Mouse (Mus musculus) adrenal gland, postnatal 14 days (tissue): Measurements from ENCODE around the gene Cfp. TPM values are rescaled to one million over a fixed set of nuclear protein-coding genes. Genes with fewer than 3 reads are reported as not detected.

Source experiments
- DNase-seq: peaks from one replicate; pipeline ENCODE4 v3.0.0; 2021; ENCODE audit warnings: mixed read lengths
- long read RNA-seq, 2 experiments: library from polyadenylated mRNA; stranded (forward); transcript quantifications; one replicate each; pipeline ENCODE4 v2.0.0; 2021
- total RNA-seq: library from RNA; stranded (reverse); gene quantifications from 2 replicates; pipeline ENCODE4 v1.2.3, GENCODE M21; 2021

The Cfp gene
- 15.1 and 20.4 TPM in 2 replicates for total RNA-seq
- long read RNA-seq, experiment 1, transcript Cfp-201 (9 exons, 1,636 nt): major isoform, 7 of 9 reads
- long read RNA-seq, experiment 1, partial matches to known transcripts: 0 of 9 reads
- long read RNA-seq, experiment 1, other reads (novel, unspliced or antisense): 2 of 9 reads
- long read RNA-seq, experiment 2, partial matches to known transcripts: 4 of 7 reads
- long read RNA-seq, experiment 2, other reads (novel, unspliced or antisense): 0 of 7 reads

- DNase-seq: no peak
Observed at GRCm38 (mm10) chrX:20931364-20931763, at the start of gene Cfp. Cfp (minus strand) TSS chrX:20931555.

DNA sequence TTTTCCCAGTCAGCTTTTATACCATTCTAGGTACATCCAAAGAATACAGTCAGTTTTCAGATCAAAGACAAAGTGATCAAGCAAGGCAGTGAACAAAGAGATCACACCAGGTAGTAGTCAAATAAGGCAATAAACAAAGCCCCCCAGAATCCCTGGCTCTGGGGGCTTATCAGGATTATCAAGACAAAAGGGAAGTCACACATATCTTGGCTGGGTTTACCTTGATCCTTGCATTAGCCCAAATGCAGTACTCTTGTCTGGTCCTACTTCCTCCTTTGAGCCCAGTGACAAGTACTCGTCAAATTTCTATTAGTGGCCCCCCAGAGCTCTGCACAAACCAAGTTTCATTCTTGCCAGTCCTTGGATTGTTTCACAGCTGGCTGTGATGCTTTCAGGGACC lies 49.5 kb upstream of the Cfp start:
- no peak for DNase-seq

- peak; percentile 93 for DNase-seq
Observed at GRCm38 (mm10) chrX:20961477-20962378, 30.4 kb upstream of the Cfp start, which contains the start of gene Uxt. Uxt (minus strand) TSS chrX:20962017.

DNA sequence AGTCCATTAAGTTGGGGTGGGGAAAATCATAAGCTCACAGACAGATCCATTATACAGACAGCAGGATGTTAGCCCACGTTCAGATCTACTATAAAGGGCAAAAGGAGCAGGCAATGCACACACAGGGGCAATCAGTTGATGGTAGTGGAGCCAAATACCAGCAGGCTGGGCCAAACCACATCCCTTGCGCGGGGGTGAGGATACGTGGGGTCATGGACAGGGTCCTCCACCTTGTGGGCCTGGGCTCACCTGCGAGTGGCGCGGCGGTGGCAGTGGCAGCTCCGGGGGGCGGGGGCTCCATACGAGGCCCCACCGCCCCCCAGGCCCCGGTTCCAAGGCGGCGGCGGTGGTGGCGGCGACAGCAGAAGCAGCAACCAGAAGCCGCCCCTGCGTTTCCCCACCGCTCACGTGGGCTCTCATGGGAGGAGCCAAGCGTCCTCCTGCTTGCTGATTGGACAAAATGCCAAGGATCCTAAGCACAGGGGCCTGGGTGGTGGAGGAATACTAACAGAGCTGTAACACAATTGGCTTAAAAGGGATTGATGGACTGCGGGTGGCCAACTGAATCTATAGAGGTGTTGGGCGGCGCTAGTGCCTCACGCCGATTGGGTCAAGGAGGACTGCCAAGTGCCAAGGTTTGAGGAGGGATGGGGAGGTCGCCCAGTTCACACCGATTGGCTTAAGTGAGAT lies 19.0 kb upstream of the Cfp start, which contains the start of gene Elk1:
TSS of gene Elk1 (minus strand) at position 418 of the 690 bp plus-strand sequence.
- DNase-seq: peak; percentile 89

DNA sequence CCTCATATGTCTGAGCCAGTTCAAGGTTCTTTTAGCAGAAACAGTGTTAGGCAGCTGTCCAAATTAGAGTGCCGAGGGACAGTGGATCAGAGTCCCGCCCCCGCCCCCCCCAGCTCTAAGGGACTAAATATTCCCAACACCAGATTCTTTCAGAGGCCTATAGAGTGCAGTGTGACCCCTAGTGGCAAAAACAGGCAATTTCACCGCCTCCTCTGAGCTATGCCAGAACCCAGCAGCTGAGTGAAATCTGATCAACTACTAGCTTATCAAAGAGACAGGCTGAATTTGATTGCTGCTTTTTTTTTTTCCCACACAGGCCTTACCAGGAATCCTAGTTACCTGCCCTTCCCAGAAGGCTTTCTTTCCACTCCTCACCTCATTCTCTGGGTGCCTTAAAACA lies 14.7 kb upstream of the Cfp start:
- peak; percentile 62 for DNase-seq

DNA sequence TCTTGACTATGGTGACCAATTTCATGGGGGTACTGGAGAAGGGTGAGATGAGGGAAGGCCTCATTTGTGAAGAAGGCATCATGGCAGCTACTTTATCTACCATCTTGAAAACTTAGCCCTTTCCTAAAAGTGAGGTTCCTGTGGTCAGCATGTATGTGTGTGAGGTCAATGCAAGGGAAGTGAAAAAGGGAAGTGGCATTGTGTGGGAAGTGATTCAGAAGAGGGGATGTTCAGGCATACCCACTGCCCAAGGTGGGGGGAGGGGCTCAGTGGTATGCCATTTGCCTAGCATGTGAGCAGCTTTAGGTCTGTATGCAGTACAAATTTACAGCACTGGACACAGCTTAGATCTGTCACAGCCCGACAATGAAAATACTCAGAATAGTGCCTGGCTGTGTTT lies 608 bp upstream of the Cfp start:
- peak; percentile 22 for DNase-seq

DNA sequence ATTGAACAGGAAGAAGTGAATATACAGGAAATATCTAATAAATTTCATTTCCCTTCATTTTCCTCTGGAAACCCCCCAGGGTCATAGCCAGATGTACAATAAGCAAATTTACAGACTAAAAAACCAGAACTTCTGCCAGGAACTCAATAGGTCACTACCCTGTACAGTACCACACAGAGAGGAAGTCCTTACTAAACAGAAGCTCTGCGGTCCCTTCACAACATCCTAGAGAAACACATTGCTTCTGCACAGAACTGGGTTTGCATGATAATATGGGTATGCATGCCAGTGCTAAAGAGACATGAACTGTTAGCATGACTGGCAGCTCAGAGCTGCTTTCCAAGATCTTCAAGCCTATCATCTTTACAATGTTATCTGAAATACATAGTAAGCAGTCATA lies 1.5 kb downstream of the Cfp start:
- no peak for DNase-seq

- DNase-seq: no peak
Observed at GRCm38 (mm10) chrX:20924976-20925375, 6.4 kb downstream of the Cfp start.

- no peak for DNase-seq
Observed at GRCm38 (mm10) chrX:20923506-20923905, 7.8 kb downstream of the Cfp start.

- no peak for DNase-seq
Observed at GRCm38 (mm10) chrX:20921366-20921765, 10.0 kb downstream of the Cfp start.

DNA sequence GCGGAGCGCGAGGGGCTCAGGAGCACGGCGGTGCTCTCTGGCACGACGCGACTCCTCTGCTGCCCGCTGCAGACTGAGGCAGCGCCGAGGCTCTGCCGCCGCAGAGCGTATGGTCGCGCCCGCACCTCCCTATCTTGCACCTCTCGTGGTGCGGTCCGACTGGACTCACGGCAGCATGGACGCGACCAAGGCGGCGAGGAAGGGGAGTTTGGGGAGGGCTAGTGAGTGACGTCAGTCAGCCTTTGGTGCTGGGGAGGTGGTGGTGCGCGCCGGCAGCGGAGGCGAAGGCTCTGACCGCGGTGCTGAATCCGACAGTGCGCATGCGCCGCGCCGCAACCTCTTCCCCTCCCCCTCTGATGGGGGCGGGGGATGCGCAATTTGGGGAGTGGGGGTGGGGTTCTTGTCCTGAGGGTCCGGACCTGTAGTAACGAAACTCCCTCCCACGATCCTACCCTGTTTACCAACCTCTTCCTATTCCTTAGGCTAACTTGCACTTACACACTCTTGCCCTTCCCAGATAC lies 10.5 kb downstream of the Cfp start, which contains the start of gene Syn1:
TSS of gene Syn1 (minus strand) at position 161 of the 521 bp plus-strand sequence.
- peak; percentile 90 for DNase-seq

DNA sequence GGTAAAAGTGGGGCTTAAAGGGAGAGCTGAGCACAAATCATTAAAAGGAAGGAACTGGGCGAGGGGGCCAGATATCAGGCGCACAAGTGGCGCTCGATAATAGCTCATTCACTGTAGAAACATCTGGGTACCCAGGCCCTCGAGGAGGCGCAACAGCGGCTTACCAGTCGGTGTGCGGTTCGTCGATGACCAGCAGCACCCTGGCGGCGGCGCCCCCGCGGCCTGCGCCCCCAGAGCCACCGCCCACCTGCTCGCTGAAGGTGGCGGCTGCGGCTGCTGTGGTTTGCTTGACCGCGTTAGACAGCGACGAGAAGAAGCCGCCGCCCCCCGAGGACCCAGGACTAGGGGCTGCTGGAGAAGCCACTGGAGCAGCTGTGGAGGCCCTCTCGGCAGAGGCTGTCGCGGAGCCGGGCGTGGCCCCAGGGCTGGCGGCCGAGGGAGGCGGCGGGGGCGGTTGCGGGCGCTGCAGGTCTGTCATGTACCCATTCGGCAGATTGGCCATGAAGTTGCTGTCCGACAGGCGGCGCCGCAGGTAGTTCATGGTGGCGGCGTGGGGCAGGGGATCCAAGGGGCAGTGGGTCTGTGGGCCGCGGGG lies 11.0 kb downstream of the Cfp start:
- DNase-seq: no peak

DNA sequence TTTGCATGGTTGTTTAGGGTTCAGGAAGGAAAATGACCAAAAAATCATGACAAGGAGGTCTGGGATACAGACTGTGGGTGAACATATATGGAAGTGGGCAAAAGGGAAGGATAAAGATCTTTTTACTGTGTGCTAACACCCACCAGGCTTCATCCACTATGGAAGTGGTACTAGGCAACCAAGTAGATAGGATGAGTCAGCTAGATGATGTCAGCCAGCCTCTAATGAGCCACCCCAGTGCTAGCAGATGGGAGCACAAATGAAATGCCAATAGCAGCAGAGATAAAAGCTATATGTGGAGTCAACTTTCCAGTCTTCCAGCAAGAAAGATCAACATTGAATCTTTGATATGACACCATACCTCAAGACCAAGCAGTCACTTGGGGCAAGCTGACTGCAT lies 16.3 kb downstream of the Cfp start:
- DNase-seq: no peak

GRCm38 (mm10) chrX:20913726-20914125 lies 17.6 kb downstream of the Cfp start:
- no peak for DNase-seq

GRCm38 (mm10) chrX:20910074-20910473 lies 21.3 kb downstream of the Cfp start:
- no peak for DNase-seq

Other genes with a start within 250 kb of the Cfp start
- gene Cdk16, start 243.6 kb downstream of the Cfp start, total RNA-seq: 164 and 183 TPM in 2 replicates
- 23.2 and 24.3 TPM in 2 replicates for gene Usp11, start 227.6 kb downstream of the Cfp start, total RNA-seq
- 96.3 and 102 TPM in 2 replicates for gene Araf, start 133.7 kb downstream of the Cfp start, total RNA-seq
- gene Timp1, start 61.4 kb downstream of the Cfp start, total RNA-seq: 26.3 and 27.4 TPM in 2 replicates
- 7.9 and 11.3 TPM in 2 replicates for gene Syn1, start 10.6 kb downstream of the Cfp start, total RNA-seq
- gene Elk1, start 19.1 kb upstream of the Cfp start, total RNA-seq: 13.1 and 14.4 TPM in 2 replicates
- 37.8 and 40.2 TPM in 2 replicates for gene Uxt, start 30.5 kb upstream of the Cfp start, total RNA-seq
- gene Zfp182, start 130.8 kb upstream of the Cfp start, total RNA-seq: 7.0 and 9.9 TPM in 2 replicates
- not detected in 2 replicates for gene Spaca5, start 136.9 kb upstream of the Cfp start, total RNA-seq
- gene Zfp300, start 158.0 kb upstream of the Cfp start, total RNA-seq: 1.7 and 2.5 TPM in 2 replicates
- gene Ssxa1, start 184.3 kb upstream of the Cfp start, total RNA-seq: not detected in 2 replicates
- not detected in 2 replicates for gene Gm21876, start 244.1 kb upstream of the Cfp start, total RNA-seq